Mouse (Mus musculus): ENCODE measurements around the gene Gins3.
"Not testable (repeated sequence)": the region's sequence is repeated elsewhere in the genome, so short reads cannot be mapped to it uniquely, and the experiment has no call there.

The Gins3 gene

DNA sequence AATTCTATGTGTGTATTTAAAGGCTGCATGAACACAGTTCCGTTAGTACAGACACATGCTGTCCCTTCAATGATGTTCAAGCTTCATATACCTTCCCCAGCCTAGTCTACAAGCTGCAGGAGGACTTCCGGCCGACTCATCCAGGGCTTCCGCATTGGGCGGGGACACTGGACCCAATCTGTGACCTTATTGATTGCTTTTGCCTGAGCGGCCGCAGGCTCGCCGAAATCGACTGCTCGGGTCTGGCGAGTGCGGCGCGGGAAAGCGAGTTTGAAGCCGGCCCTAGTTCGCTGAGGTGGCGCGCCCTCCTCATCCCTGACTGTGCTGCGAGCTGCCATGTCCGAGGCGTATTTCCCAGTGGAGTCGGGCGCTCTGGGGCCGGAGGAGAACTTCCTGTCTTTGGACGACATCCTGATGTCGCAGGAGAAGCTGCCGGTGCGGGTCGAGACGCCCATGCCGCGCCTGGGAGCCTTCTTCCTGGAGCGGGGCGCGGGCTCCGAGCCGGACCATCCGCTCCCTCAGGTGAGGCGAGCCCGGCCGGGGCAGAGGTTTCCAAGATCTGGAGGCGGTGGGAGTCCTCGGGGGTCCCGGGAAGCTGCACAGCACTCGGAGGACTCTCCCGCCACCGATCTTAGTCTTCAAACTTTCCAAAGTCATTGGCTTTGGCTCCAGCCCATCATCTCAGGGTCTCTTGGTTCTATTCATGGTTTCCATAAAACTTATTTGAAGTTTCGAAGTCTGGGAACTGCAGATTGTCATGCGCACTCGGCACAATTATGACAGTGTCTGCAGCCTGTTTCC is at the start of gene Gins3:
TSS of gene Gins3 (plus strand) at position 192 of the 801 bp plus-strand sequence.
- peak; percentile 90 for DNase-seq

DNA sequence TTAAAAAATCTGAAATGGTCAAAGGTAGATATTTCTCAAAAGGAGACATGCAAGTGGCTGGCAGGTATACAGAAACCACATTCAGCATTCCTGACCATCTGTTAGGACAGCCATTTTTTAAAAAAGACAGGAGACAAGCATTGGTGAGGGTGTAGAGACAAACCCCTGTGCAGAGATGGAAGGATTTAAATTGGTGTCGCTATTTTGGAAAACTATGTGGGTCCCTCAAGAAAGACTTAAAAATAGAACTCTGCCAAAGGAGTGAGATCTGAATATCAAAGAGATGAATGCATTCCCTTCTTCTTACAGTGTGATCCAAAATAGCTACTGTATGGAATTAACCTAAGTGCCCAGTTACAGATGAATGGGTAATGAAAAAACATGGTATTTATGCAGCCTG is 45.9 kb upstream of the Gins3 start:
- DNase-seq, result no peak

DNA sequence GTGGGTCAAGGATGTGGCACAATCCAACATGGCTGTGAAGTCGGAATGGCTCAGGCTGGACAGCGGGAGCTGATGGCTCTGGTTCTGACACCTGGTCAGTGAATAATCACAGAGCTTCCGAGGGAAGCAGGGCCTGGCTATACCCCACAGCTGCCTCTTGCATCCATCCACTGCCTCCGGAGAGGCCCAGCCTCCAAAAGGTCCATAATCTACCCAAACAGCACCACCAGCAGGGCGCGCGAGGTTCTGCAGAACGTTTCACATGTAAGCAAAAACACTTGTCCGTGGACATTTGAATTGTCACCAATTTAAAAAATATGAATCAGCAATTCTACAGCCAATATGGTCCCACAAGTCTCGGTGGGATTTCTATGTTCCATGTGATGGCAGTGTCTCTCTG is 44.0 kb upstream of the Gins3 start:
- DNase-seq, result no peak

DNA sequence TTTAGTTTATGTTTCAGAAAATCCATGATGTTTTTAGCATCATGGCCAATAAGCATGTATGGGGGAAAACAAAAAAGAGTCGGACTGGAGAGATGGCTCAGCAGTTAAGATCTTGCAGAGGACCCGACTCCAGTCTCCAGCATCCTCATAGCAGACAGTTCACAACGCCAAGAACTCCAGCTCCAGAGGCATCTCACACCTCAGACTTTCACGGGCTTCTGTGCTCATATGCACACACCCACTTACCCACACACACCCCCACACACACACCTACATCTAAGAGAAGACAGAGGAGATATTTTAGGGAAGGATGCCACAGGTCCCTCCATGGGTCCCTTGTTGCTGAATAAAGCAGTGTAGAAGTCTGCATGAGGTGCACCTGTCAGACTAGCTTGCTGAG is 42.7 kb upstream of the Gins3 start:
- DNase-seq, result no peak

DNA sequence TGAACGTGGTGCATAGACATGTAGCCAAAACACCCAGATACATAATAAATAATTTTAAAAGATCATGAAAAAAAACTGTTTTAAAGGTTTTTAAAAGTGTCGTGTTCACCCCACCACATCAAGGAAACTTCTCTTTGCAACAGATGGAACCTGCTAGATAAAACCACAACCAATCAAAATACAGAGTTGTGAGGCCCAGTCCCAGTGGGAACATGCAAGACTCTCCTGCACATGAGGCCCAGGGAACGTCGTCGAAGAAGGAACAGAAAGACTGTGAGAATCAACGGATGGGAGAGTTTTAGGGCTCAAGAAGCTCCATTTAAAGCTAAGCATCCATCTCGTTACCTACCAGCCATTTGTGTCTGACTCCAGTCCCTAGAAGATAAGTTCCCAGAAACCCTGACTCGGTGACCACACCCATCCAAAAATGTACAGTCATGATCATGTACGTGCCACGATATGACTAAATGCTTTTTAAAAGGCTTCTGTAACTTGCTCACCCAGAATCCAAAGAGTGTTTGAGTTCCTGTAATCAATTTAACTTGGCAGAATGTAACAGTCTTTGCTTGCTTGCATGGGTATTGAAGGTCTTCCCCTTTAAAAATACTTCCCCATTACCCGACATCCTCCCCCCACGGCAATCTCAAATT is 41.0 kb upstream of the Gins3 start:
- no peak for DNase-seq

DNA sequence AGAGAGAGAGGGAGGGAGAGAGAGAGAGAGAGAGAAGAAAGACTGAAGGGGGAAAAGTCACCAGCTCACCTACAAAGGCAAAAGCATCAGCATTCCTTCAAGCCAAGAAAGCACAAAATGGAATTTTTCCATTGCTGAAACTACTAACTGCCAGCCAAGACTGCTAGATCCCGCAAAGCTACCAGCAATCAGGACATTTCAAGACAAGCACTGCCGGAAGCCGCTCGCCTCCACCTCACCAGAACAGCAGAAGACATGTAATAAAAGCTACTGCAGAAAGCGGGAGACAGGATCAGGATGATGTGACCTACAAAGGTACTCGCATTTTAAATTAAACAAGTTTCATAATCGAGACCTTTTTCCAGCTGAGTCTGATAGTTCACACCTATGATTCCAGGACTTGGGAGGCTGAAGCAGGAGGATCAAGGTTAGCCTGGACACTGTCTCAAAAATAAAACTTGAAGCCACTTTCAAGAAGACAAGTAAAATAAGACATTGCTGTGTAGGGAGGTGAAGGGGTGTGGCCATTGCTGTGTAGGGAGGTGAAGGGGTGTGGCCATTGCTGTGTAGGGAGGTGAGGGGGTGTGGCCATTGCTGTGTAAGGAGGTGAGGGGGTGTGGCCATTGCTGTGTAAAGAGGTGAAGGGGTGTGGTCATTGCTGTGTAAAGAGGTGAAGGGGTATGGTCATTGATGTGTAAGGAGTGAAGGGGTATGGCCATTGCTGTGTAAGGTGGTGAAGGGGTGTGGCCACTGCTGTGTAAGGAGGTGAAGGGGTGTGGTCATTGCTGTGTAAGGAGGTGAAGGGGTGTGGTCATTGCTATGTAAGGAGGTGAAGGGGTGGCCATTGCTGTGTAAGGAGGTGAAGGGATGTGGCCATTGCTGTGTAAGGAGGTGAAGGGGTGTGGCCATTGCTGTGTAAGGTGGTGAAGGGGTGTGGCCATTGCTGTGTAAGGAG is 39.5 kb upstream of the Gins3 start:
- no peak for DNase-seq

DNA sequence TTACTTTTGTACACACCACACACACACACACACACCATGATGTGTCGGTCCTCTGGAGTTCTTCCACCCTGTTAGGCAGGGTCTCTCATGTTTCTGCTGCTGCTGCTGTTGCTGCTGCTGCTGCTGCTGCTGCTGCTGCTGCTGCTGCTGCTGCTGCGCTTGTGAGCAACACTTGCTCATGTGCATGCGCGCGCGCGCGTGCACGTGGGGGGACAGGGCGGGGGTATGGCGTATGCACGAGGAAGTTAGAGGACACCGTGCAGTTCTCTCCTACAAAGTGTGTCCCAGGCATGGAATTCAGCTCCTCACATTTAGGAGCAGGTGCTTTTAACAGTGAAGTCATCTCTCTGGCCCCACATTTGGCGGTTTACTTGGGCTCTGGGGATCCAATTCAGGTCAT is 38.1 kb upstream of the Gins3 start:
- DNase-seq, result no peak

DNA sequence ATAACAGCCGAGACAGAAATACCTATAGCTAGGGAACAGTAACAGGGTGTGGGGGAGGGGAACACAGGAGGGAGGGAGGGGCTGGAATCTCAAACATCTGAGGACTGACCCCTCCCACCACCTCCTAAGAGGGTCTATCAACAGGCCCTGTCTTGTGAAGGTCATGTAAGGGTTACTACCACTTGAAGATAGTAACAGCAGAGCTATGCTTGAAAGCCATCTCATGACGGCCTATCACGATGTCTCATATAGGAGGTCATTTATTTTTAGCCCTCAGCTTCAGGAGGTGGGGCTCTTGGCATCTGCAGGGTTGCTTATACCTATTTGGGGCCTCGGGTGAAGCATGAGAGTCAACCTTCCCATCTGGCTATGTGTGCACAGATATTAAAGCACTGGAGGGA is 36.4 kb upstream of the Gins3 start:
- no peak for DNase-seq

DNA sequence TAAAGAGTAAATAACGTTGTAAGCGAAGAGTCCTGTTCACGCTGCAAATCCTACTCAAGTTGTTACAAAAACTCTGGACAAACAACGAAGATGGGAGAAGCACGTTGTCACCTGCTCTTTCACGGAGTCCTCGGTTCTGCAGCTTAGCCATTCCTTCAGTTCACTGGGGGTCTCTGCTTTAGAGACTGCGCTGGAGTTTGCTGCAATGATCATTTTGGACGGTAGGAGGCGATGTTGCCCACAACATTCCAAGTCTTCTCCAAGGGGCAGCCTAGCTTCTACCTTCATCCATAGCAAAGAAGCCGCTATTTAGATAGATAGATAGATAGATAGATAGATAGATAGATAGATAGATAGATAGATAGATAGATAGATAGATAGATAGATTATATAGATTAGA is 33.4 kb upstream of the Gins3 start:
- peak; percentile 44 for DNase-seq

DNA sequence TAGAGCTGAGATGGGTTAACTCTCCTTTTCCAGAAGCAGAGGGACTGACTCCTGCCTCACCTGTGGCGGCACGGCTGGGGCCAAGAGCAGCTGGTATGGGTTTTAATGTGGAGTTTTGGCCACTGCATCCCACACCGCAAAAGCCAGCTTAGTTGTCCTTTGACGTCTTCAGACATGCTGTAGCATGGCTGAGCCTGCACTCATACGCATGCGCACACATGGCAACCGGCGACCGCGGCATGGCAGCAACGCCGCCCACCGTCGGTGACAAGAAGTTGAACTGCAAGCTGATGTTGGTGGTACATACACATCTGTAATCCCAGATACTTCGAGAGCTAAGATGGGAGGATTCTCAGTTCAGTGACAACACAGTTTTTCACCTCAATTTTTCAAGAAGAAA is 31.9 kb upstream of the Gins3 start:
- no peak for DNase-seq

DNA sequence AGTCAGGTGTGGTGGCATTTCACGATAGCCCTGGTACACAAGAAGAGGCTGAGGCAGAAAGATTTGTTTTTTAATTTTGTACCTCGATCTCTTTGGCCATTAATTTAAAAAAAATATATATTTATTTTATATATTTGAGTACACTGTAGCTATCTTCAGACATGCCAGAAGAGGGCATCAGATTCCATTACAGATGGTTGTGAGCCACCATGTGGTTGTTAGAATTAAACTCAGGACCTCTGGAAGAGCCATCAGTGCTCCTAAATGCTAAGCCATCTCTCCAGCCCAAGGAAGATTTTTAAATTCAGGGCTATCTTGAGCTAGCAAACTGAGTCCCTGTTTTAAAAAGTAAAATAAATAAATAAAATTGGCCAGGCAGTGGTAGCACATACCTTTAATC is 31.1 kb upstream of the Gins3 start:
- DNase-seq, result no peak

DNA sequence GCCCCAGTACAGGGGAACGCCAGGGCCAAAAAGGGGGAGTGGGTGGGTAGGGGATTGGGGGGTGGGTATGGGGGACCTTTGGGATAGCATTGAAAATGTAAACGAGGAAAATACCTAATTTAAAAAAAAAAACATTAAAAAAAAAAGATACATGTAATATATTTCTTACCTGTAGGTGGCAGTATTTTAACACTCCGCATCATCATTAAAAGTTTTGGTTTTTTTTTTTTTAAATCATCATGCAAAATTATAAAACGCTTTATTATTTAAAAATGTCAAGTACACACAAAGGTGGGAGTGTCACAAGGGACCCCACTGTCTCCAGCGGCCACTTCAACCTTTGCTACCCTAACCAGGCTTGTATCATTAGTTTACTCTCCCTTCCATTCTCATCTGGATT is 26.7 kb upstream of the Gins3 start:
- DNase-seq, result not testable (repeated sequence)

DNA sequence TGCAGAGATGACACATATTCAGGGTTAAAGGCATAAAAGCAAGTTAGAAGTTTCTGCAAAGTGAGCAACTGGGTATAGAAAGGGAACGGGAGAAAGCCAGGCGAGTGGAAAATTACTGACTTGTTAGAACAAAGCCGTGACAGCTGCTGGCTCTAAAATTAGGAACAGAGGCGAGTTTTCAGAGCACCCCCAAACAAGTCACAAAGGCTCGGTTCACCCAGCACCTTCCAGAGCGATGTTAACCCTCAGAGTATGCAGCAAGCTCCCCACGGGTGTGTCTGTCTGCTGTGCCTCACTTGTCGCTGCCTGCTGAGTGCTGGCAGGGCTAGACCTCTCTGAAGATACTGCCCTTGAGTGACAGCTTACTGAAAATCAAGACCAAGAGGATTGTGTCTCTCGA is 26.0 kb upstream of the Gins3 start:
- no peak for DNase-seq

DNA sequence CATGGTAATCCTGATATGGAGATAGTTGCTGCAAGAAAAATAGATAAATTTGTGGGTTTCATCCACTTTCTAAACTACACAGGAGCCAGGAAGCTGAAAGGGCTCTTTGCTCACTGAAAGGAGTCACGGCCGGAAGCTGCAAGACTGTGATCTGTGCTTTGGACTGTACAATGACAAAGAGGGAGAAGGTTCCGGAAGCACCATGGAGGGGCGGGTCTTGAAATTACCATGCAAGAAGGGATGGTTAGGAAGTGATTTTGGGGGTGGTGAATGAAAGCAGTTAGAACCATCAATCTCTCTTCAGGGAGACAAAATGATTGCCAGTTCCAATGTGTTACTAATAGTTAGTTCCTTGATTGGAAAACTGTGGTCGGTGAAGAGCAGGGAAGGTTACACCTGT is 23.8 kb upstream of the Gins3 start:
- no peak for DNase-seq

DNA sequence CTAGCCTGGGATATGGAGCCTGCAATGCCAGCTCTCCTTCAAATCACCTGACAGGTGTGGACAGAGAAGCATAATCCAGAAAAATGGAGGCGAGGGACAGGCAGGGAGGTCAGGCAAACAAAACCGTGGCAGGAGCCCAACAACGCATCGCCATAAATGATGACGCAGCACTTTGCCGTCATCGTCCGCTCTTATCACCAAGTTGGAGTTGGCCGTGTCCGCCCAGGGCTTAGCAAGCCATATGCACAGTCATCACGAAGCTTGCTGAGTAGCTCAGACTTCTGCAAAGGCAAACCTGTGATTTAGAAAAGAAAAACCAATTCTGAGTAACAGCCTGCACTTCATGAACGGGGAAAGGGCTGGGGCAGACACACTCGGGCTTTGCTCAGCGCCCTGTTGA is 22.5 kb upstream of the Gins3 start:
- no peak for DNase-seq

DNA sequence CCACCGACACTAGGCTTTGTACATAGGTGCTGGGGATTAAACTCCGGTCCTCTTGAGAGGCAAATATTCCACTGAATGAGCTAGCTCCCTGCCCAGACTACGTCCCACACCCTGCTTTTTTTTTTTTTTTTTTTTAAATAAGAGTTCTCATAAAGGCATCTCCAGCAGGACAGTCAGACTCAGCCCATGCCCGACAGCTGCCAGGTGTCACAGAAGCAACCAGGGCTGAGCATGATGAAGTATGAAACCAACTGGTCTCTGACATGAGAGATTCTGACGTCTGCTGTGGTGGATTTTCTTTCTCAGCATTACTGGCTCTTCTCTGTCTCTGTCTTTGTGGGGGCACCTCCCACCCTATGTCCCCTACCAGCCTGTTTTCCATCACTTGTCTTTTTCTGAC is 21.5 kb upstream of the Gins3 start:
- no peak for DNase-seq

DNA sequence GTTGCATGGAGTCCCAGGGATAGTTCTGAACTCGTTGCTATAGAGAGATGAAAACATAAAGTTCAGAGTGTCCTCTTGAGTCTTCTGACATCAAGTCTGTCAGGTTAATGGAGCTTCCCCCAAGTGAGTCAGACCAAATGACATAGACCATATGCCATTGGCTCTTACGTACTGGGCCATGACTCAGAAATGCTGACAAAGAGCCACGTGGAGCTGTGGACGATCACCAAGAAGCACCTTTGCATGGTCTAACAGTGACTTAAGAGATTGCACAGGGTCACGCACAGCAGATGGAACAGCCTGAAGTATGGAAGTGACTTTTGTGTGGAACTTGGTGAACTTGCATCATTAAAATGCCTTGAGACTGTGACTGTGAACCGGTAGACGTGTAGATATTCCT is 16.9 kb upstream of the Gins3 start:
- no peak for DNase-seq

DNA sequence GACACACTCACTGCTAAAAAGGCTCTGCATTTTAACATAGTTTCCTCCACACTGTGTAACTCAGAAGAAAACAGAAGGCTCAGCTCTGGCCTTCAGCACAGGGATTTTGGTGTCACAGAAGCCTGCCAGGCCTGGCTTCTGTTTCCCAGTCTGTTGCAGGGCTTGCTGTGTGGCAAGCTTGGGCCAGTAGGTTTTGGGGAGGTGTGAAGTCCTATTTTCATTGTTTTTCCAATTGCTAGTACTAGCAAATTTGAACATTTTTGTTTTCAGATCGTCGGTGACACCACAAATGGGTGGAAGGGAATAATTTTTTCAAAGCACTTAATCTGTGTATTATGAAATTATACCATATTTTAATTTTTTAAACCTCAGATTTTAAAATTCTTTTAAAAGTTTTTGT is 13.2 kb upstream of the Gins3 start:
- DNase-seq, result no peak

DNA sequence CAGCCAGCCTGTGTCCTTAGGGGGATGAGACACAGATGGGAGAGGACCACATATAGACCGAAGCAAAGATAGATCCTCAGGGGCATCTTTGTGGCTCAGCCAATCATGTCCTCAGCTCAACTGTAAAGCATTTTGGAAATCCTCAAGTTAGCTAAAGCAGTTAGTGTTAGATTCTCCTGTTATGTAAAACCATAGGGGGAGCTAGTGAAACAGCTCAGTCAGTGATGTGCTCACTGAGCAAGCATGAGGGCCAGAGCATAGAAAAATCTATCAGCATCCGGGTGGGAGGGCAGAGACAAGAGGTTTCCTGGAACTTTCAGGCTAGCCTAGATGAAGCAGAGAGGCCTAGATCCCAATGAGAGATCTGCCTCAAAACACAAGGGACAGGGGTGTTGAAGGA is 8.4 kb upstream of the Gins3 start:
- DNase-seq, result no peak

DNA sequence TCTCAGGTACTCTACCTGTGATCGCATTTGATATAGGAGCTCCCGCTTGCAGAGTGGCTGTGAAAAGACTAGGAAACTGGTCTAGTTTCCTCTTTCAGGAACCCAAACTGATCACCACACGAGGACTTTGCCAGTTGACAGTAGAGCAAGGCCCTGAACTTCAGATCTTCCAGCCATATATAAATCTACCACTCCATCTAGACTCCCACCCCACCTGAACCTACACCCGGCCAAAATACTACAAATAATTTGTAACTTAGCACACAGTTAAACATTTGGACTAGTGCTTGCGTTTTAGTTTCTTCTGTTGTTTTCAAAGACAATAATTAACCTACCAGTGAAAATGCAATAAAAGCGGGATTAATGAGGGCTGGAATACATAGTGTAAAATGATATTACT is 413 bp upstream of the Gins3 start:
- DNase-seq, result no peak

DNA sequence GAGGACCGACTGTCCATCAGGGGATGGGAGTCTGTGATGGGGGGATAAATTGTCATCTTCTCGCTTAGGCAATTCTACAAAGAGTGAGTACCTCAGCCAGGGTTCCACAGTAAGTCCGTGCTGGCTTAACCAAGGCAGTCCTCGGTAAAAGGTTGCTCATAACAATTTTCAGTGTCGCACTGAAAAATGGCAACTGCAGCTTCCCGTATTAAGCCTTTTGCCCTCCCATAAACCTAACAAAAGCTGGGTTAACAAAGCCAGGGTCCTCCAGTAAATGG is 749 bp downstream of the Gins3 start:
- DNase-seq, result no peak

DNA sequence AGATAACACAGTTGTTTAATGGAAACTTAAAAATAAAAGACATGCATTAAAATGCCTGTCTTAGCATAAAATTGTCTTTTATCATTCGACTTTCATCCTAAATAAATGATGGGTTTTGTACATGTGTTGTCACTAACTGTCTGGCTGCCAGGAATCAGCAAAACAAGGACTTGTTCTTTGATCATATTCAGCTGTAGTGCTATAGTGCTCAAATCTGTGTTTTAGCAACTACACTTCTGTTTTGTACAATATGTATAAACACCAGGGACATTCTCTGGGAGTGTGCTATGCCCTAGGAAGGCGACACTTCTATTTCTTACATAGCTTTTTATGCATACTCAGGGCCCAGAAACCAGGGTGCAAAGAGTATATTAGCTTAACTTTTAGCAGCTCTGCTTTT is 11.7 kb downstream of the Gins3 start:
- DNase-seq, result no peak

DNA sequence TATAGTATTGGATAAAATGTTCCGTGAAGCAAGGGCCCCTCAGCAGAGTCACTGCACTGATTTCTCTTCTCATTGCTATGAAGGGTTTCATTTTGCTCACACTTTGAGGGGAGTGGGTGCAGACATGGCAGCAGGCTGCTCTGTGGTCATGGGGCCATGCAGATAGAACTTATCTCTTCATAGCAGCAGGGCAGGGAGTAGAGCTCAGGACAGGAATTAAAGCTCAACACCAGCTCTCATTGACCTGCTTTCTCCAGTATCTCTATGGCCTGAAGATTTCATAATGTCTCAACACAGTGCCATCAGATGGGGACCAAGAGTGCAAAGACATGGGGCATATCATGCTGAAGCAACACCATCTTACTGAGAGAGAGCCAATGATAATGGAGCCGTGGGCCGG is 15.0 kb downstream of the Gins3 start:
- no peak for DNase-seq

DNA sequence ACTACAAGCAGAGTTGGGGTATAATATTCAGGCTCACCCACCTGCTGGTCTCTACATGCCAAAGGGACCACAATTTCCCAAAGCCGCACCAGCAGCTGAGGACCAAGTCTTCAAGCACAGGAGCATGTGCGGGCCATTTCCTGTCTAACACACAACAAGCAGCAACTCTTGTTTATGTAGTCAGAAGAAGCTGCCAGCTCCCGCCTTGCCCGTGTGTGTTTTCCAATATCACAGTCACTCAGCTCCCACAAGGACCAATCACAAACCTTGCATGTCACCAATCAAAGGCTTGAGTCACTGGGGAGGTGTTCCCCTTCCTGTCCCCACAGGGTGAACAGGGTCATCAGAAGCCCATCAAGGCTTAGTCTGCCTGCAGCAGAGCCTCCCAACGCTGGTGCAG is 20.1 kb downstream of the Gins3 start:
- no peak for DNase-seq

Data from cerebellum, adult 11 months (tissue).